Mouse (Mus musculus) ES-E14 (cell line): ENCODE data around the gene Cox14. TPM values are rescaled to one million over a fixed set of nuclear protein-coding genes. Genes with fewer than 3 reads are reported as not detected.
A peak's percentile ranks its signal among the peaks of the same experiment; 100 is the strongest.
"Not testable (repeated sequence)": the region's sequence is repeated elsewhere in the genome, so short reads cannot be mapped to it uniquely, and the experiment has no call there.

ENCODE experiments used
- DNase-seq: peaks from one replicate; pipeline ENCODE4 v3.0.0-alpha.2; 2013; ENCODE audit warnings: low read depth, low spot score
- H3K27ac ChIP-seq: 2 replicates; pipeline ENCODE4 v1.5.1; 2012; ENCODE audit warnings: low read depth, mild to moderate bottlenecking, low read length, moderate library complexity, mixed read lengths; ENCODE audit not compliant: poor library complexity, insufficient read depth, severe bottlenecking
- H3K36me3 ChIP-seq: 2 replicates; pipeline ENCODE4 v1.6.1; 2012; ENCODE audit warnings: mild to moderate bottlenecking, low read length, moderate library complexity, mixed read lengths; ENCODE audit not compliant: control insufficient read depth, poor library complexity, insufficient read depth, severe bottlenecking
- H3K4me1 ChIP-seq, 2 experiments: fragments of 150-350 bp in 1 of 2; sonication (generic) in 1 of 2; 2 replicates each; pipeline ENCODE4 v1.6.1; 2012; ENCODE audit warnings: low read length in 2 of 2, mild to moderate bottlenecking in 1 of 2, mixed read lengths in 1 of 2; ENCODE audit not compliant: control insufficient read depth in 2 of 2, insufficient read depth in 2 of 2, poor library complexity in 1 of 2
- H3K4me3 ChIP-seq, 2 experiments: fragments of 150-350 bp in 1 of 2; sonication (generic) in 1 of 2; 2 replicates each; pipeline ENCODE4 v1.5.1; 2012; ENCODE audit warnings: low read length in 2 of 2, low read depth in 1 of 2, mild to moderate bottlenecking in 1 of 2, mixed read lengths in 1 of 2; ENCODE audit not compliant: insufficient read depth in 1 of 2, poor library complexity in 1 of 2, severe bottlenecking in 1 of 2
- H3K9ac ChIP-seq: 2 replicates; pipeline ENCODE4 v1.6.1; 2012; ENCODE audit warnings: low read depth, mild to moderate bottlenecking, low read length, mixed read lengths; ENCODE audit not compliant: poor library complexity, insufficient read depth, severe bottlenecking
- H3K9me3 ChIP-seq: fragments of 150-350 bp; sonication (generic); 2 replicates; pipeline ENCODE4 v1.6.1; 2012; ENCODE audit warnings: low read depth, mild to moderate bottlenecking, low read length; ENCODE audit not compliant: control insufficient read depth, insufficient read depth
- CHD2 ChIP-seq: IDR thresholded peaks from 2 replicates; pipeline ENCODE4 v1.6.1; 2014; ENCODE audit warnings: mild to moderate bottlenecking, low read depth, low read length, inconsistent platforms
- HCFC1 ChIP-seq: IDR thresholded peaks from 2 replicates; pipeline ENCODE4 v1.6.1; 2012; ENCODE audit warnings: low read length, inconsistent platforms, borderline replicate concordance; ENCODE audit not compliant: insufficient read depth
- MAFK ChIP-seq: IDR thresholded peaks from 2 replicates; pipeline ENCODE4 v1.6.1; 2014; ENCODE audit warnings: mild to moderate bottlenecking, low read depth, low read length, inconsistent platforms; ENCODE audit not compliant: insufficient read depth
- ZC3H11A ChIP-seq: IDR thresholded peaks from 2 replicates; pipeline ENCODE4 v1.6.1; 2012; ENCODE audit warnings: low read depth, mild to moderate bottlenecking, inconsistent platforms, low read length, borderline replicate concordance
- ZNF384 ChIP-seq: IDR thresholded peaks from 2 replicates; pipeline ENCODE4 v1.6.1; 2012; ENCODE audit warnings: low read depth, low read length, inconsistent platforms
- in situ Hi-C, 2 experiments: fragments of 600-800 bp; cut with MboI; formaldehyde crosslinking; loops; one replicate each; pipeline ENCODE4 v1.15.1; 2025; ENCODE audit warnings: low sequenced_read_pairs in 2 of 2, inconsistent platforms in 1 of 2; ENCODE audit not compliant: unreplicated experiment in 2 of 2
- total RNA-seq: library from RNA; depleted of rRNA; stranded (reverse); fragments of 300-350 nt; gene quantifications from 2 replicates; pipeline ENCODE4 v1.2.3, GENCODE M21; 2012; rRNA removed

The Cox14 gene
- total RNA-seq, 1 experiment: 86.6 TPM

- in situ Hi-C loops: no loop called here
- peak overlapping the region; percentile 97 for H3K9ac ChIP-seq
- H3K4me1 ChIP-seq: peaks cover 2% of the 10 kb centered on the region in 2 experiments; a peak in 2 of 4 replicates
- no peak for TF ChIP-seq ZNF384
- TF ChIP-seq CHD2: no peak
- TF ChIP-seq HCFC1: no peak
- no peak for TF ChIP-seq ZC3H11A
- TF ChIP-seq MAFK: no peak
- H3K36me3 ChIP-seq: no peaks in the 10 kb centered on the region
- no peaks in the 10 kb centered on the region for H3K9me3 ChIP-seq
- H3K4me3 ChIP-seq: peak overlapping the region; percentile 98 to 100
- peak overlapping the region; percentile 90 for H3K27ac ChIP-seq
- peak; percentile 97 for DNase-seq
Observed at GRCm38 (mm10) chr15:99772277-99772880, 47.0 kb downstream of the Cox14 start.

GRCm38 (mm10) chr15:99772881-99772924 is 47.3 kb downstream of the Cox14 start, which contains the start of gene Cers5:
TSS of gene Cers5 (minus strand) at chr15:99772885.
- H3K9me3 ChIP-seq, DNase-seq, H3K4me1 ChIP-seq, in situ Hi-C loops, H3K36me3 ChIP-seq: not testable (repeated sequence)
- Histone ChIP-seq H3K27ac (peak within 1 kb of the TSS; percentile 90), H3K9ac (peak within 1 kb of the TSS; percentile 97), H3K4me3 (peak within 1 kb of the TSS; percentile 98 to 100)

GRCm38 (mm10) chr15:99772925-99773324 is 47.5 kb downstream of the Cox14 start:
- 0 out of 2 replicates have a peak overlapping the region, but pooled peaks have one; percentile 2 for H3K27ac ChIP-seq
- no peak for DNase-seq

More at GRCm38 (mm10) chr15:99772925-99773324, 47.5 kb downstream of the Cox14 start:
- peak overlapping the region; percentile 30 to 98 for H3K4me3 ChIP-seq
- peaks cover 2% of the 10 kb centered on the region in 2 experiments; a peak in 2 of 4 replicates for H3K4me1 ChIP-seq
- in situ Hi-C loops: no loop called here
- H3K9ac ChIP-seq: no peak overlapping the region
- no peaks in the 10 kb centered on the region for H3K36me3 ChIP-seq
- TF ChIP-seq CHD2 (no peak), HCFC1 (no peak), ZNF384 (no peak), MAFK (no peak), ZC3H11A (no peak)
- H3K9me3 ChIP-seq: no peaks in the 10 kb centered on the region

Other genes with a start within 250 kb of the Cox14 start
- 0.69 and 0.89 TPM in 2 replicates for gene Faim2, start 197.5 kb upstream of the Cox14 start, total RNA-seq
- gene Aqp2, start 146.6 kb upstream of the Cox14 start, total RNA-seq: not detected in 2 replicates
- 1.6 and 2.9 TPM in 2 replicates for gene Aqp5, start 134.8 kb upstream of the Cox14 start, total RNA-seq
- 0.36 and 0.69 TPM in 2 replicates for gene Aqp6, start 124.2 kb upstream of the Cox14 start, total RNA-seq
- gene Racgap1, start 74.0 kb upstream of the Cox14 start, total RNA-seq: 109 and 127 TPM in 2 replicates
- 6.6 and 15.0 TPM in 2 replicates for gene Asic1, start 55.2 kb upstream of the Cox14 start, total RNA-seq
- gene Smarcd1, start 23.5 kb upstream of the Cox14 start, total RNA-seq: 62.1 and 76.3 TPM in 2 replicates
- gene Gm17349, start 20.1 kb upstream of the Cox14 start, total RNA-seq: 2.3 and 2.5 TPM in 2 replicates
- 0.85 and 1.1 TPM in 2 replicates for gene Gpd1, start 8.1 kb upstream of the Cox14 start, total RNA-seq
- gene Cers5, start 47.3 kb downstream of the Cox14 start, total RNA-seq: 107 and 126 TPM in 2 replicates
- gene Lima1, start 149.8 kb downstream of the Cox14 start, total RNA-seq: 69.9 and 92.7 TPM in 2 replicates
- 0.05 and 0.13 TPM in 2 replicates for gene Fam186a, start 241.4 kb downstream of the Cox14 start, total RNA-seq
- gene Larp4, start 244.4 kb downstream of the Cox14 start, total RNA-seq: 283 and 304 TPM in 2 replicates